Mouse (Mus musculus): ENCODE measurements at regions not wholly inside any gene's neighbourhood (a gene's known extent, or its start where the extent isn't known, plus 50 kb on each side); places are given as distances from the start of the nearest gene placed in this dataset.

DNA sequence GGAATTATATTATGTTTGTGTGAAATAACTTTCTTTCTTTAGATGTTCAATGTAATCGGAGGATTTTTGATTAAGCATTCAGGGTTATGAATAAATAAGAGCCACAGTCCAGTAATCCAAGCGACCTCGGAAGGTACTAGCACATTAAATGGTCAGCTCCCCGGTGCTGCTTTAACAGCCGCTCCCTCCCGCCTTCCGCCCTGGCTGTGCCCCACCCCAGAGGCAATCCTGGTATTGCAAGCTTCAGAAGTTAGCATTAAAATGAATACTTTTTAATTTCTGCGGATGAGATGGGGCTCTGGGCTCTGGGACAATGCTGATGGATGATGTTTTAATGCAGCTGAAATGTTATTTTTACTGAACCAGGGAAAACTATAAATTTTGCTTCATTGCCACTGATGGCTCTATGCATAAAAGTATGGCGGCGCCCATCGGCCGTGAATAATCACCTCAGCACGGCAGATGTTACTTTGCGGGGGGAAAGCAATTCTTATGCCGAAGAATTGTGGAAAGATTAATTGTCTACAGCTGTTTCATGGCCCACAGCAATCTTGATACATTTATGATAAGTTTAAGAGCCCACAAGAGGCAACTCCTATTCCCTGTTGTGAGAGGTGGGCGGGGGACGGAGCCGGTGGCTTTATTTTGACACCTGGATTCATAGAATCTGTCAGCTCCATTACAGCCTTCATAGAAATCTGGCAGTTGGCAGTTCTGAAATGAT lies 136.5 kb downstream of the Gpat3 start:
- TF ChIP-seq POLR2AphosphoS2 (IDR thresholded peaks at IDR 0.05; ENCODE audit: low read depth, low read length) (no peak), PAX5 (IDR thresholded peaks at IDR 0.05; ENCODE audit: low read length) (no peak), RCOR1 (conservative IDR thresholded peaks at IDR 0.05; ENCODE audit: low read depth, low read length) (no peak), CTCF (conservative IDR thresholded peaks at IDR 0.05 in 1 of 2, IDR thresholded peaks at IDR 0.05 in 1 of 2; ENCODE audit: low read depth in 2 of 2, low read length in 2 of 2) (no peak), HCFC1 (IDR thresholded peaks at IDR 0.05; ENCODE audit: low read depth, low read length) (no peak)
- dilution Hi-C loops (cut with MboI; ENCODE audit: extremely low pct_ligation_motif_present, extremely low pct_unique_long_range_greater_than_20kb, low sequenced_read_pairs) = no loop called here
- Histone ChIP-seq H3K4me2 (ENCODE audit: insufficient read depth, low read depth, poor library complexity, severe bottlenecking) (no peak overlapping the region), H3K4me1 (ENCODE audit: control insufficient read depth in 1 of 2, insufficient read depth in 2 of 2) (no peaks in the 10 kb centered on the region), H3K9ac (ENCODE audit: insufficient read depth, low read depth) (no peak overlapping the region), H3K27me3 (replicated peaks) (no peaks in the 10 kb centered on the region), H3K36me3 (replicated peaks in 1 of 2; ENCODE audit: control insufficient read depth in 1 of 2, insufficient read depth in 1 of 2, low read length in 1 of 2) (no peaks in the 10 kb centered on the region), H3K4me3 (replicated peaks in 1 of 3; ENCODE audit: low read depth in 2 of 3, low read length in 2 of 3, poor library complexity in 1 of 3) (no peak overlapping the region), H3K79me2 (replicated peaks; ENCODE audit: control insufficient read depth, extremely low read depth, insufficient read depth, poor library complexity, severe bottlenecking) (no peaks in the 10 kb centered on the region), H3K27ac (ENCODE audit: insufficient read depth, low read depth) (no peak overlapping the region), H3K9me3 (replicated peaks; ENCODE audit: low read length) (no peaks in the 10 kb centered on the region)
- no peak for DNase-seq (ENCODE audit: extremely low read depth)
- in situ Hi-C loops (cut with MboI; ENCODE audit: low pct_ligation_motif_present, low pct_unique_long_range_greater_than_20kb, low sequenced_read_pairs) = no loop called here

DNA sequence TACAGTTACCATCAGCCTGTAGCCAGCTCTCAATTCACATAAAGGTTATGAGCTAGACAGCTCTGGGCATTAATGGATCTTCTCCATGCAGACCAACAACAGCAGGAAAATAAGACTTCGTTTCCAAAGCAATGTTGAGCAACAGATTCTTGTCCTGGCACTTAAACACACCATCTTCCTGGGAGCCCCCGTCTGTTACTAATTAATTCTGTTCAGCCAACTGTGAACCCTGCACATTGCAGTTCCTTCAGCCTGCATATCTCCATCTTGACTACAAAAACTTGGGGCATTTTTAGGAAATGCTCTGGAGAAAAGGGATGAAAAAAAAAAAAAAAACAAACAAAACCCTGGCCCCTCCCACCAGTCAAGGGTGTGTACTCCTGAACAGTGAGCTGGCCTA lies 131.2 kb downstream of the Gpat3 start:
- no peak for TF ChIP-seq ZNF384 (IDR thresholded peaks at IDR 0.05; ENCODE audit: low read depth, low read length)
- no peak for TF ChIP-seq POLR2AphosphoS2 (IDR thresholded peaks at IDR 0.05; ENCODE audit: low read depth, low read length)
- dilution Hi-C loops (cut with MboI; ENCODE audit: extremely low pct_ligation_motif_present, extremely low pct_unique_long_range_greater_than_20kb, low sequenced_read_pairs) = no loop called here
- Histone ChIP-seq H3K79me2 (replicated peaks; ENCODE audit: control insufficient read depth, extremely low read depth, insufficient read depth, poor library complexity, severe bottlenecking) (no peaks in the 10 kb centered on the region), H3K27ac (ENCODE audit: insufficient read depth, low read depth) (no peak overlapping the region), H3K4me2 (ENCODE audit: insufficient read depth, low read depth, poor library complexity, severe bottlenecking) (no peak overlapping the region), H3K9ac (ENCODE audit: insufficient read depth, low read depth) (no peak overlapping the region), H3K4me1 (ENCODE audit: control insufficient read depth in 1 of 2, insufficient read depth in 2 of 2) (no peaks in the 10 kb centered on the region), H3K27me3 (replicated peaks) (no peaks in the 10 kb centered on the region), H3K4me3 (replicated peaks in 1 of 3; ENCODE audit: low read depth in 2 of 3, low read length in 2 of 3, poor library complexity in 1 of 3) (no peak overlapping the region), H3K9me3 (replicated peaks; ENCODE audit: low read length) (peaks cover 11% of the 10 kb centered on the region), H3K36me3 (replicated peaks in 1 of 2; ENCODE audit: control insufficient read depth in 1 of 2, insufficient read depth in 1 of 2, low read length in 1 of 2) (no peaks in the 10 kb centered on the region)
- in situ Hi-C loops (cut with MboI; ENCODE audit: low pct_ligation_motif_present, low pct_unique_long_range_greater_than_20kb, low sequenced_read_pairs) = no loop called here
- DNase-seq (ENCODE audit: extremely low read depth) = no peak

DNA sequence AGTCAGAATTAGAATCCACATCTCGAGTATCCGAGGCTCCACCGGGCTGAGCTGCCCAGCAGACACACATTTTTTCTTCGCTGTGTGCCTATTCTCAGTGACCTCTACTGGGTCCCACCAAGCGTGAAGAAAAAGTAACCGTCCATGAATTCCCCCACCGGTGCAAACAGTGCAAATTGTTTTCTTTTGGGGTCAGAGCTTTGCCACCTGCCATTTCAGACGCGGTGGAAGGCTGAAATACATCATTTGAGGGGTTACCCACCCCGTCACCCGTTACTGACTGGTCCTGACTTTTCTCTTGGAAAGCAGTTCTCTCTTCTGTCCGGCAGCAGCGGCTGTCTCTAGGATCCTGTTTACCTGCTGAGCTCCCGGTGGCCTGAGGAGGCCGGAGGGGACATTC lies 105.7 kb downstream of the Gpat3 start:
- no peak overlapping the region for H3K9ac ChIP-seq (ENCODE audit: insufficient read depth, low read depth)
- no peaks in the 10 kb centered on the region for H3K4me1 ChIP-seq (ENCODE audit: control insufficient read depth in 1 of 2, insufficient read depth in 2 of 2)
- dilution Hi-C loops (cut with MboI; ENCODE audit: extremely low pct_ligation_motif_present, extremely low pct_unique_long_range_greater_than_20kb, low sequenced_read_pairs) = no loop called here
- DNase-seq (ENCODE audit: extremely low read depth) = no peak
- H3K79me2 ChIP-seq (replicated peaks; ENCODE audit: control insufficient read depth, extremely low read depth, insufficient read depth, poor library complexity, severe bottlenecking) = no peaks in the 10 kb centered on the region
- no peaks in the 10 kb centered on the region for H3K9me3 ChIP-seq (replicated peaks; ENCODE audit: low read length)
- no peaks in the 10 kb centered on the region for H3K36me3 ChIP-seq (replicated peaks in 1 of 2; ENCODE audit: control insufficient read depth in 1 of 2, insufficient read depth in 1 of 2, low read length in 1 of 2)
- H3K4me3 ChIP-seq (replicated peaks in 1 of 3; ENCODE audit: low read depth in 2 of 3, low read length in 2 of 3, poor library complexity in 1 of 3) = no peak overlapping the region
- in situ Hi-C loops (cut with MboI; ENCODE audit: low pct_ligation_motif_present, low pct_unique_long_range_greater_than_20kb, low sequenced_read_pairs) = no loop called here
- H3K27me3 ChIP-seq (replicated peaks) = no peaks in the 10 kb centered on the region
- peak overlapping the region; percentile 26; the same call in 1 of the 2 replicates for H3K4me2 ChIP-seq (ENCODE audit: insufficient read depth, low read depth, poor library complexity, severe bottlenecking)
- TF ChIP-seq ELF1 (IDR thresholded peaks at IDR 0.05; ENCODE audit: low read depth, low read length) (no peak), CHD2 (IDR thresholded peaks at IDR 0.05; ENCODE audit: low read length) (no peak), NELFE (IDR thresholded peaks at IDR 0.05; ENCODE audit: low read depth, low read length) (no peak), USF2 (conservative IDR thresholded peaks at IDR 0.05; ENCODE audit: low read depth, low read length) (no peak), POLR2AphosphoS2 (IDR thresholded peaks at IDR 0.05; ENCODE audit: low read depth, low read length) (no peak), MXI1 (IDR thresholded peaks at IDR 0.05; ENCODE audit: low read depth, low read length) (no peak)
- no peak overlapping the region for H3K27ac ChIP-seq (ENCODE audit: insufficient read depth, low read depth)

Data from CH12.LX (cell line).